Mouse (Mus musculus) cerebellum, adult 2 months (tissue): ENCODE measurements around the gene Gm21954. TPM values are rescaled to one million over a fixed set of nuclear protein-coding genes. Genes with fewer than 3 reads are reported as not detected.

ENCODE experiments used
- DNase-seq, 2 experiments: peaks; one replicate each; pipeline ENCODE4 v3.0.0; 2021
- H3K27ac ChIP-seq: fragments of 200-500 bp; 2 replicates; pipeline ENCODE4 v1.5.1; 2012; ENCODE audit warnings: low read length, control low read depth, inconsistent platforms; ENCODE audit not compliant: insufficient read depth
- H3K27me3 ChIP-seq: fragments of 200-500 bp; 2 replicates; pipeline ENCODE4 v1.6.1; 2012; ENCODE audit warnings: inconsistent platforms, mild to moderate bottlenecking, low read length, moderate library complexity; ENCODE audit not compliant: control insufficient read depth, insufficient read depth
- H3K4me1 ChIP-seq: fragments of 200-500 bp; 2 replicates; pipeline ENCODE4 v1.6.1; 2011; ENCODE audit warnings: low read length; ENCODE audit not compliant: control insufficient read depth, insufficient read depth
- H3K4me3 ChIP-seq: fragments of 200-500 bp; replicated peaks from 2 replicates; pipeline ENCODE3; 2011; ENCODE audit warnings: mild to moderate bottlenecking, low read depth, low read length, control low read depth; ENCODE audit not compliant: insufficient read depth
- CTCF ChIP-seq: fragments of 200-500 bp; IDR thresholded peaks from 2 replicates; pipeline ENCODE4 v1.5.1; 2011; ENCODE audit warnings: low read depth, mild to moderate bottlenecking, control low read depth, low read length, moderate library complexity, borderline replicate concordance; ENCODE audit not compliant: insufficient read depth
- POLR2A ChIP-seq: fragments of 200-500 bp; IDR thresholded peaks from 2 replicates; pipeline ENCODE4 v1.6.1; 2011; ENCODE audit warnings: low read length, control low read depth, borderline replicate concordance; ENCODE audit not compliant: insufficient read depth
- WGBS: fragments of 180-500 bp; shearing (Covaris S2); methylation state at CpG from one replicate; pipeline ENCODE4 v1.1.7; 2018; 5-methylcytosine and 5-hydroxymethylcytosine counted together
- polyA plus RNA-seq: library from polyadenylated mRNA; depleted of rRNA; stranded (reverse); fragments of >200 nt; gene quantifications from 2 replicates; pipeline ENCODE4 v1.2.3, GENCODE M21; 2012

Gene Gm21954
- polyA plus RNA-seq, 1 experiment, result not detected

DNA sequence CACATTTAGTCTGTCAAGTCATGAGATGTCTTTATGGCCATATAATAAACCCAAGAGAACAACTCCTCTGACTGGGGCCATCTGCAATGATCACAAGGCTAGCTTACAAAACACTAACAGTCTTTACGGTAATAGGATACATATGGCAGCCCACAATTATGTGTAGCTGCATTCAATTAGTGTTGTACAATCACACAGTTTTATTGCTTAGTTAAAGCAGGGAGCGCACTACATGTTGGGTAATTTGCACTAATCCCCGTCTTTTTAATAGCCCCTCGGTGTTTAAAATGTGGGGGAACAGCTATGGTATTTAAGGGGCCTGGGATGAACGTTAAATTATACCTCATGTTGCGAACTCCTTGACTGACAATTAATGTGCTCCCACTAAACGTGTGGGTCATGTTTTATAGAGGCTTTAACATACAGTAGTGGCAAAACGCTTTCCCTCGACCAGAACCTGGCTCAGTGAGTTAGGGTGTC, 24.5 kb upstream of the Gm21954 start:
- H3K4me3 ChIP-seq, result no peak overlapping the region
- H3K27ac ChIP-seq, result no peak overlapping the region
- H3K27me3 ChIP-seq, result no peaks in the 10 kb centered on the region
- 92% methylated on average over 9 of the region's 9 CpGs for WGBS
- no peak for TF ChIP-seq CTCF
- TF ChIP-seq POLR2A, result no peak
- no peaks in the 10 kb centered on the region for H3K4me1 ChIP-seq
- DNase-seq, result no peak

DNA sequence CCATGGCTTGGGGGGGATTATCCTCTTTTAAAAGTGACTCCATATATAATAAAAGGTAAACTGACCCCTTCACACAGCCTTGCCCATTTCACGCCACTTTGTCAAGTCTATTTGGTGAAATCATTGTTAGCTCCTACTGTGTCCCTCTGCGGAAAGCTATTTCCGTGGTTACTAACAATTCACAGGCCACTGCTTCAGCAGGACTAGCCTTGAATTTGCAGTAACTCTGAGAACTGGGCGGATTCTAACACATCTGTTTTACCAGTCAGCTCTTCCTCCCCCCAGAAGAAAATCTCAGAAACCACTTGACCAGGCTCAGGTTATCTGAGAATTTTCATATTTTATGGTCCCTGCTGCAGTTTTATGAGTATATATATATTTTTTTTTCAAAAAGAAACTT, 23.9 kb upstream of the Gm21954 start:
- H3K4me1 ChIP-seq, result no peaks in the 10 kb centered on the region; the same call in 1 of the 2 replicates
- no peak overlapping the region for H3K4me3 ChIP-seq
- H3K27ac ChIP-seq, result no peak overlapping the region
- no peaks in the 10 kb centered on the region for H3K27me3 ChIP-seq
- 62% methylated on average over 4 of the region's 4 CpGs for WGBS
- TF ChIP-seq CTCF (no peak), POLR2A (no peak)
- no peak for DNase-seq

DNA sequence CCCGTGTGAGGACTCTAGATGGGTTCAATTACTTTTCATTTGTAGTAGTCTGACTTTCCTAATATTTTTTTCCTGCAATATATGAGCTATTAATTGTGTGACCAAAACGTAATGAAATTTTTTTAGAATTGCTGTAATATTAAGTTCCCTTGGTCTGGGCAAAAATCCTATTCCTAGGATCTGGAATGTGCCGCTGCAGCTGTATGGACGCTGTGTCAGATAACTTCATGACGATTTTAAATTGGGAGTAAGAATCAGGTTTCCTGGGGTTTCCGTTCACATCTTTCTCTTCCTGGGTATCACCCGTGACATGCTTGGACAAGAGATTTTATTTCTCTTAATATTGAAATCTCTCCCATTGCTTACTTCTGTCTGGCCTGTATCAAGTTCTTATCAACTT, 23.2 kb upstream of the Gm21954 start:
- Histone ChIP-seq H3K4me3 (no peak overlapping the region), H3K27me3 (no peaks in the 10 kb centered on the region), H3K27ac (no peak overlapping the region), H3K4me1 (peaks cover 4% of the 10 kb centered on the region; the same call in 1 of the 2 replicates)
- TF ChIP-seq CTCF, result no peak
- TF ChIP-seq POLR2A, result no peak
- DNase-seq, result no peak
- WGBS, result 93% methylated on average over 7 of the region's 7 CpGs

DNA sequence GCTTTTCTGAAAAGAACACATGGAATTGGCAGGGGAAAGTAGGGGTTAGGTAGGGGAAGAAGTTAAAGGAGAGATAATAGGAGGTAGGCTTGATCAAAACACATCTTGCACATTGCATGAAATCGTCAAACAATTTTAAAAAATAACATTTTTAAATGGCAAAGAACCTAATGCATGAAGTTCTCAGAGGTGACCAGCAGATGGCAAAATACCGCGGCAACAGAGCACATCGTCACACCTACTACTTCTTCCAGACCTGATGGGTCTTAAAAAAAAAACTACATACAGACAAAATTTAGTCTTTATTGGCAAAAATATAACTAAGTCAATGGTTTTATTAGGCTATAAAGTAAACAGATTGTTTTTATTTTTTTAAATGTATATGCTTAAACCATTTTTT, 22.3 kb upstream of the Gm21954 start:
- WGBS, result 39% methylated on average over 4 of the region's 4 CpGs
- no peak overlapping the region for H3K27ac ChIP-seq

DNA sequence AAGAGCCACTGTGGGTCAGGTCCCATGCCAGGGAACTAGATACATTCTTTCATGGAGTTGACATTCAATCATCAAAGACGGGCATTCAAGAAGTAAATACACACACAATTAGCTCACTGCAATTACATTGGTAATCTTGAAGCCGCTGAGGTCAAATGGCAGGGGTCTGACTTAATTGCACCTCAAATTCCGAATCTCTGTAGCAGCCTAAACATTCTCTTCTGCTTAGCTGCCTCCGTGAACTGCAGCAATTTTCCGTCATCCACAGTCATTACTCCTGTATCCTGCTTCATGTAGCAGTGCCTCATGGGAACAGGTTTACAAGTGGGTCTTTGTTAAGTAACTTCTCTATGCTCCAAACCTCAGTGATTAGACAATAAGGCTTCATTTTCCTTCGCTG, 20.0 kb upstream of the Gm21954 start:
- no peak for TF ChIP-seq CTCF
- no peak for TF ChIP-seq POLR2A
- WGBS, result 78% methylated on average over 6 of the region's 6 CpGs
- DNase-seq, result no peak
- H3K27me3 ChIP-seq, result no peaks in the 10 kb centered on the region
- no peak overlapping the region for H3K27ac ChIP-seq
- H3K4me3 ChIP-seq, result no peak overlapping the region
- peaks cover 16% of the 10 kb centered on the region; the same call in 1 of the 2 replicates for H3K4me1 ChIP-seq

More for the DNA sequence above, 22.3 kb upstream of the Gm21954 start:
- TF ChIP-seq POLR2A, result no peak
- peak; percentile 52; the same call in 1 of the 2 replicates for TF ChIP-seq CTCF
- no peak for DNase-seq
- no peaks in the 10 kb centered on the region for H3K27me3 ChIP-seq
- H3K4me1 ChIP-seq, result peaks cover 7% of the 10 kb centered on the region; the same call in 1 of the 2 replicates
- H3K4me3 ChIP-seq, result no peak overlapping the region

DNA sequence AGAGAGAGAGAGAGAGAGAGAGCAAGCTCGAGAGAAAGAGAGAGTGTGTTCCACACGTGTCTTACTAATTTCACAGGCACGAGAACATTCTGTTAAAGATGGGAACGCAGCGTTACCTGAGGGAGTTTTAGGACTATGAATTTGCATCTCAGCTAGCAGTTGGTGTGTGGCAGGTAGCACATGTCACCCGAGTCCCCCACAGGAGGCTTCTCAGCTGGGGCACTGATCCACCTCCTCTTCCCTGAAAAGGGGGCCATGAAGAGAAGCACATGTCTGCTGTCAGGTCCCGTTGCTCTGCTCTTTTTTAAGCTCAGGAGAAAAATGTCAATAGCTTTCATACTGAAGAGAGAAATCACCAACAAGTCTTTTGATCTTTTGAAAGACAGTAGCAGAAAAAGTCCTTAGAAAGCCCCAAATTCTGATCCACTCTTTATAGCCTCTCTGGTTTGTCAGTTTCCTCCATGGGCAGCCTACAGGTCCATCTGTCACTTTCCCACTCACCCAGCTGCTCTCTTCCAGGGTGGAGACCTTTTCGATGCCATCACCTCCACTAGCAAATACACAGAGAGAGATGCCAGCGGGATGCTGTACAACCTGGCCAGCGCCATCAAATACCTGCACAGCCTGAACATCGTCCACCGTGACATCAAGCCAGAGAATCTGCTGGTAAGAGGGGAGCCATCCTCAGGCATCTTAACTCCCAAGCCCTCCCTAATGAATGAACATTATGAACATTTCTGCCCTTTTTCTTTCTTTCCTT, 17.4 kb upstream of the Gm21954 start:
- Histone ChIP-seq H3K27ac (peak overlapping the region; percentile 13), H3K27me3 (no peaks in the 10 kb centered on the region), H3K4me3 (no peak overlapping the region), H3K4me1 (peaks cover 23% of the 10 kb centered on the region)
- TF ChIP-seq CTCF (no peak), POLR2A (no peak)
- peak; percentile 87 to 96 for DNase-seq
- WGBS, result 20% methylated on average over 12 of the region's 12 CpGs

DNA sequence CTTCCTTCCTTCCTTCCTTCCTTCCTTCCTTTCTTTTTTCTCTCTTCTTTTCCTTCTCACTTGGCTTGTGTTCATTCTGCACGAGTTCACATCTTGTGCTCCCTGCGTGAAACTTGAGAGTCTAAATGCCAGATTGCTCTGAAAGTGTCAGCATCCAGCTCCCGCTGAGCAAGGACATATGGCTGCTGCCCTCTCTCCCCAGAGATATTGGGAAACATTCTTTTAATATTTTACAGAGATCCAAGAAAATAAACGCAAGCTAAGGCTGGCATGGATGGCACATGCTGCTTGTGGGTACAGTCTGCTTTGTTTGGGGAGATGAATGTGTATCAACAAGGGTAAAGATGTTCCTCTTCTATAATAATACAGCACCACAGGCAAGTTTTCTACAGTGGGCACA, 11.3 kb upstream of the Gm21954 start:
- 6% methylated on average over 4 of the region's 4 CpGs for WGBS
- Histone ChIP-seq H3K27me3 (no peaks in the 10 kb centered on the region), H3K4me3 (no peak overlapping the region), H3K4me1 (peaks cover 29% of the 10 kb centered on the region), H3K27ac (no peak overlapping the region; the same call in 1 of the 2 replicates)
- DNase-seq, result peak; percentile 88 to 92
- TF ChIP-seq POLR2A (no peak), CTCF (no peak)

DNA sequence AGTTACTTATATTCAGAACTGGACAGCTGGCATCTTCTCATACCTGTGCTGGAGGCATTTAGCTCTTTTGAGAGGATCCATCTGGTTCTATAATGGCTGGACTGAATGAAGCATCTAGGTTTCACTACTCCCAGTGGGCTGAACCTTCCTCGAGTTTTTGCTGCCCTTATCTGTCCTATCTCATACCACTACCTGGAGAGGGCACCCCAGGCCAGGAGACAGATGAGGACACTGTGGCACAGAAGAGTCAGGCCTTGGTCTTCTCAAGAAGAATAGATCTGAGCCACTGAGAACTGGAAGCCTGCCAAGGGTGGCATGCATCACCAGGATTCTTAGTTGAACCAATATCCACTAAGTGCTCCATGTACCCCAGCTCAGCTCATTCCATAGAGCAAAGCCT, 9.1 kb upstream of the Gm21954 start:
- DNase-seq, result peak in 1 of 2 experiments; percentile 47
- peaks cover 30% of the 10 kb centered on the region for H3K4me1 ChIP-seq
- 14% methylated on average over 1 of the region's 1 CpGs for WGBS
- peak overlapping the region; percentile 82 for H3K27ac ChIP-seq
- TF ChIP-seq POLR2A (no peak), CTCF (no peak)
- no peak overlapping the region for H3K4me3 ChIP-seq
- no peaks in the 10 kb centered on the region for H3K27me3 ChIP-seq
